Mouse (Mus musculus) MEL (cell line): ENCODE measurements around the gene Adgrg6. TPM values are rescaled to one million over a fixed set of nuclear protein-coding genes. Genes with fewer than 3 reads are reported as not detected.

Experiments
- DNase-seq: peaks from one replicate; pipeline ENCODE4 v3.0.0; 2011; ENCODE audit warnings: low read depth, low spot score
- H3K27ac ChIP-seq: 2 replicates; pipeline ENCODE4 v1.5.1; 2012; ENCODE audit warnings: low read depth, mild to moderate bottlenecking, control low read depth, low read length, moderate library complexity; ENCODE audit not compliant: control insufficient read depth
- H3K27me3 ChIP-seq, 2 experiments: fragments of 150-350 bp in 1 of 2; sonication (generic) in 1 of 2; 2 replicates each; pipeline ENCODE4 v1.6.1; 2012; ENCODE audit warnings: low read length in 2 of 2, mild to moderate bottlenecking in 2 of 2, improper control_type of control experiment in 1 of 2, moderate library complexity in 1 of 2; ENCODE audit not compliant: insufficient read depth in 2 of 2, control insufficient read depth in 1 of 2
- H3K36me3 ChIP-seq, 2 experiments: 2 replicates each; pipeline ENCODE4 v1.6.1; 2012 to 2014; ENCODE audit warnings: low read length in 2 of 2, improper control_type of control experiment in 1 of 2, inconsistent platforms in 1 of 2, mild to moderate bottlenecking in 1 of 2; ENCODE audit not compliant: insufficient read depth in 2 of 2, control insufficient read depth in 1 of 2
- H3K4me1 ChIP-seq, 2 experiments: fragments of 150-350 bp in 1 of 2; sonication (generic) in 1 of 2; 2 replicates each; pipeline ENCODE4 v1.6.1; 2012; ENCODE audit warnings: low read length in 2 of 2, improper control_type of control experiment in 1 of 2, mild to moderate bottlenecking in 1 of 2; ENCODE audit not compliant: insufficient read depth in 2 of 2, control insufficient read depth in 1 of 2
- H3K4me3 ChIP-seq, 2 experiments: fragments of 150-350 bp in 1 of 2; sonication (generic) in 1 of 2; 2 replicates each; pipeline ENCODE4 v1.5.1; 2012; ENCODE audit warnings: low read depth in 2 of 2, low read length in 2 of 2, mild to moderate bottlenecking in 2 of 2, moderate library complexity in 2 of 2, control low read depth in 1 of 2, improper control_type of control experiment in 1 of 2; ENCODE audit not compliant: control insufficient read depth in 1 of 2, insufficient read depth in 1 of 2
- H3K79me2 ChIP-seq: 2 replicates; pipeline ENCODE4 v1.6.1; 2012; ENCODE audit warnings: mild to moderate bottlenecking, low read length, moderate library complexity; ENCODE audit not compliant: control insufficient read depth, poor library complexity, insufficient read depth
- H3K9ac ChIP-seq: 2 replicates; pipeline ENCODE4 v1.6.1; 2012; ENCODE audit warnings: low read depth, mild to moderate bottlenecking, control low read depth, low read length, moderate library complexity; ENCODE audit not compliant: control insufficient read depth, poor library complexity, severe bottlenecking
- H3K9me3 ChIP-seq: fragments of 150-350 bp; sonication (generic); replicated peaks from 2 replicates; pipeline ENCODE4 v1.6.1; 2012; ENCODE audit warnings: mild to moderate bottlenecking, low read length, improper control_type of control experiment, moderate library complexity; ENCODE audit not compliant: insufficient read depth
- CHD1 ChIP-seq: IDR thresholded peaks from 2 replicates; pipeline ENCODE4 v1.6.1; 2012; ENCODE audit warnings: low read depth, mild to moderate bottlenecking, inconsistent platforms, low read length, improper control_type of control experiment
- CHD2 ChIP-seq: IDR thresholded peaks from 2 replicates; pipeline ENCODE4 v1.6.1; 2011; ENCODE audit warnings: low read length, improper control_type of control experiment
- EP300 ChIP-seq, 2 experiments: IDR thresholded peaks; 2 replicates each; pipeline ENCODE4 v1.6.1; 2011; ENCODE audit warnings: improper control_type of control experiment in 2 of 2, low read length in 2 of 2, low read depth in 1 of 2, mild to moderate bottlenecking in 1 of 2
- GABPA ChIP-seq: IDR thresholded peaks from 2 replicates; pipeline ENCODE4 v1.6.1; 2012; ENCODE audit warnings: low read depth, mild to moderate bottlenecking, inconsistent platforms, low read length, improper control_type of control experiment, moderate library complexity
- GATA1 ChIP-seq: IDR thresholded peaks from 2 replicates; pipeline ENCODE4 v1.6.1; 2011; ENCODE audit warnings: low read depth, low read length, improper control_type of control experiment
- KAT2A ChIP-seq: conservative IDR thresholded peaks from 2 replicates; pipeline ENCODE4 v1.6.1; 2012; ENCODE audit warnings: low read depth, low read length, improper control_type of control experiment, inconsistent platforms
- MAX ChIP-seq: IDR thresholded peaks from 2 replicates; pipeline ENCODE4 v1.6.1; 2011; ENCODE audit warnings: low read length, improper control_type of control experiment
- MAZ ChIP-seq: IDR thresholded peaks from 2 replicates; pipeline ENCODE4 v1.6.1; 2012; ENCODE audit warnings: low read depth, mild to moderate bottlenecking, inconsistent platforms, low read length, improper control_type of control experiment
- MEF2A ChIP-seq: IDR thresholded peaks from 2 replicates; pipeline ENCODE4 v1.6.1; 2014; ENCODE audit warnings: low read depth, mild to moderate bottlenecking, inconsistent platforms, low read length, improper control_type of control experiment; ENCODE audit not compliant: poor library complexity, insufficient replicate concordance, severe bottlenecking; ENCODE audit errors: extremely low read depth
- MYC ChIP-seq: IDR thresholded peaks from 2 replicates; pipeline ENCODE4 v1.6.1; 2011; ENCODE audit warnings: low read depth, mild to moderate bottlenecking, low read length, improper control_type of control experiment, moderate library complexity
- NELFE ChIP-seq: IDR thresholded peaks from 2 replicates; pipeline ENCODE4 v1.6.1; 2011; ENCODE audit warnings: low read depth, low read length, improper control_type of control experiment
- POLR2AphosphoS5 ChIP-seq: IDR thresholded peaks from 2 replicates; pipeline ENCODE4 v1.6.1; 2012; ENCODE audit warnings: low read depth, borderline replicate concordance, mild to moderate bottlenecking, inconsistent platforms, low read length, moderate library complexity, mixed read lengths
- RCOR1 ChIP-seq: IDR thresholded peaks from 2 replicates; pipeline ENCODE4 v1.6.1; 2012; ENCODE audit warnings: low read depth, mild to moderate bottlenecking, inconsistent platforms, low read length, improper control_type of control experiment
- SMC3 ChIP-seq: IDR thresholded peaks from 2 replicates; pipeline ENCODE4 v1.6.1; 2011; ENCODE audit warnings: low read depth, low read length, improper control_type of control experiment
- TAL1 ChIP-seq: IDR thresholded peaks from 2 replicates; pipeline ENCODE4 v1.6.1; 2012; ENCODE audit warnings: mild to moderate bottlenecking, inconsistent platforms, low read length, moderate library complexity, mixed read lengths
- TBP ChIP-seq: IDR thresholded peaks from 2 replicates; pipeline ENCODE4 v1.8.0; 2011; ENCODE audit warnings: low read depth, low read length, improper control_type of control experiment
- TCF12 ChIP-seq: IDR thresholded peaks from 2 replicates; pipeline ENCODE4 v1.6.1; 2014; ENCODE audit warnings: low read depth, mild to moderate bottlenecking, inconsistent platforms, low read length, improper control_type of control experiment, moderate library complexity
- UBTF ChIP-seq: IDR thresholded peaks from 2 replicates; pipeline ENCODE4 v1.6.1; 2012; ENCODE audit warnings: low read depth, mild to moderate bottlenecking, inconsistent platforms, low read length, improper control_type of control experiment, moderate library complexity, borderline replicate concordance; ENCODE audit not compliant: insufficient read depth
- USF1 ChIP-seq: IDR thresholded peaks from 2 replicates; pipeline ENCODE4 v1.6.1; 2014; ENCODE audit warnings: low read depth, mild to moderate bottlenecking, inconsistent platforms, low read length, improper control_type of control experiment, moderate library complexity
- USF2 ChIP-seq, 2 experiments: IDR thresholded peaks; 2 replicates each; pipeline ENCODE4 v1.6.1; 2011 to 2012; ENCODE audit warnings: improper control_type of control experiment in 2 of 2, low read length in 2 of 2, borderline replicate concordance in 1 of 2, inconsistent platforms in 1 of 2, low read depth in 1 of 2, mild to moderate bottlenecking in 1 of 2; ENCODE audit not compliant: insufficient read depth in 1 of 2
- ZC3H11A ChIP-seq: IDR thresholded peaks from 2 replicates; pipeline ENCODE4 v1.6.1; 2012; ENCODE audit warnings: low read depth, mild to moderate bottlenecking, inconsistent platforms, low read length, improper control_type of control experiment
- ZKSCAN1 ChIP-seq: IDR thresholded peaks from 2 replicates; pipeline ENCODE4 v1.6.1; 2012; ENCODE audit warnings: low read depth, mild to moderate bottlenecking, inconsistent platforms, low read length, improper control_type of control experiment, moderate library complexity
- ZMIZ1 ChIP-seq: IDR thresholded peaks from 2 replicates; pipeline ENCODE4 v1.6.1; 2012; ENCODE audit warnings: low read depth, mild to moderate bottlenecking, inconsistent platforms, low read length, improper control_type of control experiment, moderate library complexity
- ZNF384 ChIP-seq: IDR thresholded peaks from 2 replicates; pipeline ENCODE4 v1.6.1; 2012; ENCODE audit warnings: low read depth, mild to moderate bottlenecking, inconsistent platforms, low read length, improper control_type of control experiment
- polyA plus RNA-seq, 2 experiments: library from polyadenylated mRNA; stranded (reverse) in 1 of 2; unstranded in 1 of 2; fragments of >175 nt in 1 of 2; fragments of >200 nt in 1 of 2; gene quantifications; 2 replicates each; pipeline versions ENCODE4 v1.2.1 to v1.2.4; 2012; ENCODE audit warnings: low replicate concordance in 2 of 2, low read depth in 1 of 2; ENCODE audit not compliant: insufficient read length in 2 of 2, insufficient read depth in 1 of 2, missing spikeins in 1 of 2
- total RNA-seq: library from RNA; depleted of rRNA; stranded (reverse); fragments of 300-350 nt; gene quantifications from 2 replicates; pipeline ENCODE4 v1.2.3, GENCODE M21; 2012

The Adgrg6 gene
- total and polyA plus RNA-seq, 3 experiments = not detected

- Histone ChIP-seq H3K9me3 (no peaks in the 10 kb centered on the region), H3K27me3 (no peaks in the 10 kb centered on the region), H3K79me2 (no peaks in the 10 kb centered on the region), H3K27ac (no peak overlapping the region), H3K4me3 (no peak overlapping the region), H3K4me1 (no peaks in the 10 kb centered on the region), H3K9ac (no peak overlapping the region), H3K36me3 (no peaks in the 10 kb centered on the region)
- no peak for DNase-seq
- TF ChIP-seq GATA1 (no peak), ZMIZ1 (no peak), CHD1 (no peak), EP300 (IDR thresholded peaks at IDR 0.05; ENCODE audit: low read depth in 1 of 2, low read length in 2 of 2) (no peak), POLR2AphosphoS5 (no peak), MYC (no peak), UBTF (no peak), SMC3 (no peak), CHD2 (no peak), TCF12 (no peak), ZKSCAN1 (no peak), NELFE (no peak), RCOR1 (no peak), MAX (no peak), KAT2A (no peak), ZC3H11A (no peak)
Measured at GRCm38 (mm10) chr10:14475641-14476040, 69.8 kb downstream of the Adgrg6 start.

- Histone ChIP-seq H3K79me2 (no peaks in the 10 kb centered on the region), H3K27ac (no peak overlapping the region), H3K4me3 (no peak overlapping the region), H3K36me3 (no peaks in the 10 kb centered on the region), H3K9me3 (no peaks in the 10 kb centered on the region), H3K9ac (no peak overlapping the region), H3K4me1 (no peaks in the 10 kb centered on the region), H3K27me3 (no peaks in the 10 kb centered on the region)
- TF ChIP-seq USF1 (no peak), ZNF384 (no peak), EP300 (IDR thresholded peaks at IDR 0.05; ENCODE audit: low read depth in 1 of 2, low read length in 2 of 2) (no peak), POLR2AphosphoS5 (no peak), GABPA (no peak), TBP (no peak), SMC3 (no peak), ZMIZ1 (no peak), MEF2A (no peak), CHD1 (no peak), USF2 (IDR thresholded peaks at IDR 0.05; ENCODE audit: borderline replicate concordance in 1 of 2, insufficient read depth in 1 of 2, low read depth in 1 of 2, low read length in 2 of 2) (no peak), MAZ (no peak), TAL1 (no peak), CHD2 (no peak)
- no peak for DNase-seq
Measured at GRCm38 (mm10) chr10:14474541-14475305, 70.7 kb downstream of the Adgrg6 start.
